Mouse (Mus musculus) kidney, adult 2 months (tissue): Measurements from ENCODE around the gene Nedd4. TPM values are rescaled to one million over a fixed set of nuclear protein-coding genes. Genes with fewer than 3 reads are reported as not detected.
A peak's percentile ranks its signal among the peaks of the same experiment; 100 is the strongest.

ENCODE experiments used
- DNase-seq: peaks from one replicate; pipeline ENCODE4 v3.0.0; 2021
- H3K27ac ChIP-seq: fragments of 200-500 bp; 2 replicates; pipeline ENCODE4 v1.5.1; 2012; ENCODE audit warnings: low read depth, low read length, control low read depth, inconsistent platforms; ENCODE audit not compliant: insufficient read depth
- H3K27me3 ChIP-seq: fragments of 200-500 bp; replicated peaks from 2 replicates; pipeline ENCODE4 v1.6.1; 2012; ENCODE audit warnings: mild to moderate bottlenecking, moderate library complexity, low read length, inconsistent platforms; ENCODE audit not compliant: control insufficient read depth, insufficient read depth
- H3K36me3 ChIP-seq: fragments of 200-500 bp; 2 replicates; pipeline ENCODE4 v1.6.1; 2012; ENCODE audit warnings: mild to moderate bottlenecking, moderate library complexity, low read length, inconsistent platforms; ENCODE audit not compliant: control insufficient read depth, insufficient read depth
- H3K4me1 ChIP-seq: fragments of 200-500 bp; 2 replicates; pipeline ENCODE4 v1.6.1; 2011; ENCODE audit warnings: low read length; ENCODE audit not compliant: control insufficient read depth, insufficient read depth
- H3K4me3 ChIP-seq: fragments of 200-500 bp; 2 replicates; pipeline ENCODE4 v1.5.1; 2011; ENCODE audit warnings: mild to moderate bottlenecking, low read depth, low read length, control low read depth; ENCODE audit not compliant: insufficient read depth
- CTCF ChIP-seq: fragments of 200-500 bp; conservative IDR thresholded peaks from 2 replicates; pipeline ENCODE4 v1.5.1; 2011; ENCODE audit warnings: low read depth, mild to moderate bottlenecking, control low read depth, low read length, moderate library complexity, mixed read lengths; ENCODE audit not compliant: insufficient read depth, insufficient read length
- POLR2A ChIP-seq: fragments of 200-500 bp; IDR thresholded peaks from one replicate; pipeline ENCODE4 v1.6.1; 2011; ENCODE audit warnings: low read depth, low read length, control low read depth
- WGBS: fragments of 180-500 bp; shearing (Covaris S2); methylation state at CpG from one replicate; pipeline ENCODE4 v1.1.7; 2018; 5-methylcytosine and 5-hydroxymethylcytosine counted together
- polyA plus RNA-seq: library from polyadenylated mRNA; depleted of rRNA; stranded (reverse); fragments of >200 nt; gene quantifications from 2 replicates; pipeline ENCODE4 v1.2.3, GENCODE M21; 2012

Nedd4 gene
- polyA plus RNA-seq, 1 experiment: 118 TPM

DNA sequence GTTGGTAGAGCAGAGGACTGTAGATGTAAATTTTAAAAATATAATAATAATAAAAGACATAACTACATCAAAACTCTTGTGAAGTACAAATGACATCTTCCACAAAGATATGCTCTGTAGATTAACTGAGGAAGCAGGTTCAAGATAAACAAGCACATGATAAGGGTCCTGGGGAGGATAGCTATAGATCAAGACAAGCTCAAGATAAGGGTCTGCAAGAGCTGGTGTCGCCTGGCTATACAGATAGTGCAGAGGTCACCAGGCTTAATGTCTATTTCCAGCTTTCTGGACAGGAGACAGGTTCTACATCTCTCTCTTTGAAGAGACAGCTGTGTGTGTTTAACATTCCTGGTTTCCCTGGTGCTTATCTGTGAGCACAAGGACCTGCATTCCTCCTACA lies 29.9 kb upstream of the Nedd4 start:
- no peaks in the 10 kb centered on the region for H3K27me3 ChIP-seq
- H3K27ac ChIP-seq: no peak overlapping the region
- no peak overlapping the region for H3K4me3 ChIP-seq
- DNase-seq: no peak
- no peak for TF ChIP-seq CTCF
- no peak for TF ChIP-seq POLR2A
- no peaks in the 10 kb centered on the region for H3K36me3 ChIP-seq
- H3K4me1 ChIP-seq: peaks cover 10% of the 10 kb centered on the region; the same call in 1 of the 2 replicates
- WGBS: 75% methylated on average over 1 of the region's 1 CpGs

DNA sequence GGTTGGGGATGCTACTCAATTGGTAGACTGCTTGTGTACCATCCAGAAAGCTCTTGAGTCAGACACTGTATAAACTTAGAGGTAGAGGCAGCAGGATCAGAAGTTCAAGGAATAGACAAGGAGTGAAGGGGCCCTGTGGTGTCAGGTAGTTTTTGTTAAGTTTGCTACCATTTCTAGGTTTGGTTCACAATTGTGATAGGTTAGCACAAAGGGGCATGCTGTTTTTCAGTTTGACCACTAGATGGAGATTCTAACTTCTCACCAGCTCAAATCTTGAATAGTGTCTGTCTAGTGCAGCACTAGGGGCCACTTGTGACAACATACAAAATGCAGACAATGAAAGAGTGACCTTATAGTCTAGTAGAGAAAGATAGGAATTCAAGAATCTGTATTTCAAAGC lies 27.0 kb upstream of the Nedd4 start:
- DNase-seq: peak; percentile 55
- peaks cover 6% of the 10 kb centered on the region for H3K4me1 ChIP-seq
- no peaks in the 10 kb centered on the region for H3K36me3 ChIP-seq
- H3K4me3 ChIP-seq: no peak overlapping the region
- H3K27ac ChIP-seq: no peak overlapping the region
- TF ChIP-seq CTCF (peak; percentile 31), POLR2A (no peak)
- H3K27me3 ChIP-seq: no peaks in the 10 kb centered on the region

DNA sequence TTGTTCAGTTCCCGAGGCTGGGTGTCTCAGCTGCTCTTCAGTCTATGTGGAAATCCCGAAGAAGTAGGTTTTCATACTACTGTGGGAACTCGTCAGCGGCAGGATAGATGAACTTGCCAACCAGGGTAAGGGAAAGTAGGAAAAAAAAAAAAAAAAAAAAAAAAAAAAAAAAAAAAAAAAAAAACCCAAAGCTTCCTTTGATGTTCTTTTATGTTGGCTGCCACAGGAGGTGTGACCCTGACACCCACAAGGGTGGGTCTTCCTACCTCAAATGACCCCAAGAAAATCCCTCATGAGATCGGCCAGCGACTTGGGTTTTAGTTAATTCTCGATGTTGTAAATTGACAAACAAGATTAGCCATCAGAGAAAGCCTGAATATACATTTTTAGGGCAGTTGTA lies 25.6 kb upstream of the Nedd4 start:
- WGBS: 82% methylated on average over 7 of the region's 7 CpGs
- no peaks in the 10 kb centered on the region for H3K27me3 ChIP-seq
- TF ChIP-seq CTCF: no peak
- no peak for TF ChIP-seq POLR2A
- no peak overlapping the region for H3K27ac ChIP-seq
- no peaks in the 10 kb centered on the region for H3K36me3 ChIP-seq
- H3K4me3 ChIP-seq: no peak overlapping the region
- DNase-seq: no peak
- peaks cover 15% of the 10 kb centered on the region for H3K4me1 ChIP-seq

DNA sequence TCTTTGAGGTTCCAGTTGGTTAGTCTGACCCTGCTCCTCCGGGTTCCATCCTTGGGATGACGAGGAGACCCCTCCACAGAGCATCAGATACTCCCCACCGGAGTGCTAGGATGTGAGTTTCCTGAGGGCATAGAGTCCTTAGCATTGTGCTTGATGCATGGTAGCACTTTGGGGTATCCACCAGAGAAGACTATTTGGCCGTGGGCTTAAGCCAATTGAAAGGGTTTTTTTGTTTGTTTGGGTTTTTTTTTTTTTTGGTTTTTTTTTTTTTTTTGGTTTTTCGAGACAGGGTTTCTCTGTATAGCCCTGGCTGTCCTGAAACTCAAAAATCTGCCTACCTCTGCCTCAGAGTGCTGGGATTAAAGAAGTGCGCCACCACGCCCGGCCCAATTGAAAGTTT lies 24.9 kb upstream of the Nedd4 start:
- no peak for TF ChIP-seq CTCF
- no peak for TF ChIP-seq POLR2A

DNA sequence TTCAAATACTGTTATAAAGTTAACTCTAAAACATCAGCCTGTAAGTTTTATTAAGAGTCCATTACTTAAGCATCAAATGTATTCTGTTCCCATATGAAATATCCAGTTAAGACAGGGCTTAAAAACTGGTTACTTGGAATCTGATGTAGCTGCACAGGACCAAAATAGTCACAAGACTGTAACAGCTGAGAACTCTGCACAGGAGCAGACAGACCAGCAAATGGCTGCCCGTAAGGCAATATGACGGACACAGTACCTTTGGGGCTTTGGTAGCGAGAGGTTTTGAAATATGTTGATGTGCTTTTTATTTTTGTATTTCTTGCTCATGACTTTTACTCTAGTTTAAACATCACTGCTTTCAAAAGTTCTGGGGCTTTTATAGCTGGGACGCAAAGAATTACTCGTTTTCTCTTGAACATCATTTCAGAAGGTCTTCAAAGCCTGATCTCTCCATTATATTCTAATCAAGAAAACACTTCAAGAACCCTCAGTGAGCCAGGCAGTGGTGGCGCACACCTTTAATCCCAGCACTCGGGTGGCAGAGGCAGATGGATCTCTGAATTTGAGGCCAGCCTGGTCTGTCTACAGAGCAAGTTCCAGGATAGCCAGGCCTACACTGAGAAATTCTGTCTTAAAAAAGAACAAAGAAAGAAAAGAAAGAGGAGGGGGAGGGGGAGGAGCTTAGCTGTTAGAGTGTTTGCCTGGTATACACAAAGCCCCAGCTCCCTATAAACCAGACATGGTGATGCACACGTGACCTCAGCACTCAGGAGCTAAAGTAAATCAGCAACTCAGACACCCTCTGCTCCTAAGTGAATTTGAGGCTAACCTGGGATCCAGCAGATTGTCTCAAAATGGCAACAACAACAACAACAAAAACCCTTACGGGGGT lies 22.9 kb upstream of the Nedd4 start:
- no peaks in the 10 kb centered on the region for H3K36me3 ChIP-seq
- peaks cover 15% of the 10 kb centered on the region for H3K4me1 ChIP-seq
- H3K27me3 ChIP-seq: no peaks in the 10 kb centered on the region
- 56% methylated on average over 9 of the region's 9 CpGs for WGBS
- peak overlapping the region; percentile 99 for H3K27ac ChIP-seq
- H3K4me3 ChIP-seq: peak overlapping the region; percentile 49
- DNase-seq: peak; percentile 15
- TF ChIP-seq CTCF: no peak
- TF ChIP-seq POLR2A: no peak

More for the DNA sequence above, 24.9 kb upstream of the Nedd4 start:
- no peak for DNase-seq
- no peaks in the 10 kb centered on the region for H3K36me3 ChIP-seq
- H3K27me3 ChIP-seq: no peaks in the 10 kb centered on the region
- H3K4me1 ChIP-seq: peaks cover 15% of the 10 kb centered on the region
- no peak overlapping the region for H3K27ac ChIP-seq
- no peak overlapping the region for H3K4me3 ChIP-seq
- 81% methylated on average over 8 of the region's 8 CpGs for WGBS

DNA sequence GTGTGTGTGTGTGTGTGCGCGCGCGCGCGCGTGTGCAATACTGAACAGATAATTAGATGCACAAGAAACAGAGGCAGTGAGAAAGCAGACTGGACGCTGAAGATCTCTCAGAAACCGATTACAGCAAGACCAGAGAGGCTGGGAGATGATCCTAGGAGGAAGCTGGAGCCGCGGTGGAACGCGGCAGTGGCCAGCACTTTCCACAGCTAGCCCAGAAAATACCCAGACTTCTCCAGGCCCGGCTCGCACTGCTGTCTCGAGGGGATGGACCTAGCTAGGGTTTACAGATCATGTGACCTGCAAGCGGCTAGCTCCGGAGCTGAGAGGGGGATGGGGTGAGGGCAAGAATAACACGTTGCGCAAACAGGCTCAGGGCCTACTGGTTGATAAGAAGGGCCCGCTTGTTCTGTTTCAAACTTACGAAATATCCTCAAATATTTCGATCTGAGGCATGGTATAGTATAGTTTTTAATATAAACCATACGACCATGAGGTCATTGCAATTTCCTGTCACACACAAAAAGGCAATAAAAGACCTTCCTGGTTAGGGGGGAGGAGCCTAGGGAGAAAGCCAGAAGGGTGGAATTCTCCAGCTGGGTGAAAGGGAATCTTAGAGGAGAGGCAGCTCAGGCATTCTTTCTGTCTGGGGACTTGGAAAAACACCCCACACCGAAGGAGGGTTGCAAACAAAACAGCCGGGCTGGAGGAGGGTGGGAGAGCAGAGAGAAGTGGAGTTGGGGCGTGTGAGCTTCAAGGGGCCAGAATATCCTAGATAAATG lies 22.1 kb upstream of the Nedd4 start:
- Histone ChIP-seq H3K36me3 (no peaks in the 10 kb centered on the region), H3K27me3 (no peaks in the 10 kb centered on the region), H3K4me3 (peak overlapping the region; percentile 49), H3K27ac (peak overlapping the region; percentile 99), H3K4me1 (peaks cover 15% of the 10 kb centered on the region)
- TF ChIP-seq POLR2A: peak; percentile 71
- TF ChIP-seq CTCF: no peak
- WGBS: 2% methylated on average over 27 of the region's 27 CpGs
- peak; percentile 95 for DNase-seq

DNA sequence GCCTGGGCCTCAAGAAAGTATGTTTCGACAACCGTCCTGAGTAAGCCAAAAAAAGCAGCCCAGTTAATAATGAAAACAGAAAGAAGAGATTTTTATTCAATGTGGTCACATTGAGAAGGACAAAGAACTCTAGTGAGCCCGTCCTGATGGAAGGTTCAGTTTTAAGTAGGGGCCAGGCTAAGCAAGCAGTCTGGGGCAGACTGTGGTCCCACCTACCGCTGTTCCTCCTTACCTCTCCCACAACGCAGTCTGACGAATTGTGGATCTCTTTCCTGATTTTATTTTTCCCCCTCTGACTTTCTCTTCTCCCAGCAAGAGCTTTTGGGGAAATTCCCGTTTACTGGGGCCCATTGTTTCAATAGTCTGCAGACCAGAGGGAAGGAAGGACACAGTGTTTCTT lies 21.5 kb upstream of the Nedd4 start:
- no peak for DNase-seq
- WGBS: 24% methylated on average over 7 of the region's 7 CpGs
- peak overlapping the region; percentile 99 for H3K27ac ChIP-seq
- TF ChIP-seq POLR2A (no peak), CTCF (no peak)
- no peaks in the 10 kb centered on the region for H3K27me3 ChIP-seq
- no peak overlapping the region for H3K4me3 ChIP-seq
- H3K36me3 ChIP-seq: no peaks in the 10 kb centered on the region
- peaks cover 15% of the 10 kb centered on the region for H3K4me1 ChIP-seq
